Mouse (Mus musculus) fibroblast of lung, adult 2 months (primary cell): ENCODE measurements around the gene Atxn10.
"Not testable (repeated sequence)": the region's sequence is repeated elsewhere in the genome, so short reads cannot be mapped to it uniquely, and the experiment has no call there.

ENCODE experiments used
- DNase-seq: peaks from one replicate; pipeline ENCODE4 v3.0.0-alpha.2; 2011; ENCODE audit warnings: low read depth

The Atxn10 gene

GRCm38 (mm10) chr15:85335671-85336300, at the start of gene Atxn10:
Gene Atxn10, plus strand, starts transcription at chr15:85336245.
- no peak for DNase-seq

DNA sequence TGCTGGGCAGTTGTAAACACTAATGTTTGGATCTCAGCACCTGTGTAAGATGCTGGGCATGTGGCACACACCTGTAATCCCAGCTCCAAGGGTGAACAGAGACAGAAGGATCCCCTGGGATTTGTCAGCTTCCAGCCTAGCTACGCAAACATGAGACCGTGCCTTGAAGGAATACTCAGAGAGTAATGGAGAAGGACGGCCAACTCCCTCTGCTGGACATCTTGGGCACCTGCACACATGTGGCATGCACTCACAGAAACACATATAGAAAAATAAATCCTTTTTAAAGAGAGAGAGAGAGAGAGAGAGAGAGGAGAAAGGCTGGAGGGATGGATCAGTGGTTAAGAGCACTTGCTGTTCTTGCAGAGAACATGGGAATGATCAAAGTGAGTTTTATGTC, 41.4 kb upstream of the Atxn10 start:
- DNase-seq = no peak

GRCm38 (mm10) chr15:85295544-85295943, 40.5 kb upstream of the Atxn10 start:
- DNase-seq = no peak

- no peak for DNase-seq
Observed at GRCm38 (mm10) chr15:85295977-85296376, 40.1 kb upstream of the Atxn10 start.

- DNase-seq = no peak
Observed at GRCm38 (mm10) chr15:85296538-85296937, 39.5 kb upstream of the Atxn10 start.

GRCm38 (mm10) chr15:85298167-85298781, 37.8 kb upstream of the Atxn10 start:
- no peak for DNase-seq

GRCm38 (mm10) chr15:85298946-85299345, 37.1 kb upstream of the Atxn10 start:
- no peak for DNase-seq

DNA sequence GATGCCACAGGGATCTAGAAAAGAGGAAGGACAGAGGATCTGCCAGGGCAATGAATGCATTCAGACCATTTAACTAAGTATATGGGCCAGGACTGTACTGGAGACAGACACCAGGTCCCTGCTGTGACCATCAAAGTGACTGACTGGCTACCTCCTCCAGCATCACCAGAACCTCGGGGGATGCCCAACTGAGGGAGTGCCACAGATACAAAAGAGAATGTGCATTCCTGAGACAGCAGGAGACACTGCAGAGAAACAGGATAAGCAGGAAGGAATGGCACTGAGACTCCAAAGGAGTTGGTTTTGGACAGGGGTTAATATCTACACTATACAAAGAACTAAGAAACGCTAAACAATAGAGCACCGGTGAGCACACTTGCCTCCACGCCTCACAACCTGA, 32.8 kb upstream of the Atxn10 start:
- DNase-seq = no peak

DNA sequence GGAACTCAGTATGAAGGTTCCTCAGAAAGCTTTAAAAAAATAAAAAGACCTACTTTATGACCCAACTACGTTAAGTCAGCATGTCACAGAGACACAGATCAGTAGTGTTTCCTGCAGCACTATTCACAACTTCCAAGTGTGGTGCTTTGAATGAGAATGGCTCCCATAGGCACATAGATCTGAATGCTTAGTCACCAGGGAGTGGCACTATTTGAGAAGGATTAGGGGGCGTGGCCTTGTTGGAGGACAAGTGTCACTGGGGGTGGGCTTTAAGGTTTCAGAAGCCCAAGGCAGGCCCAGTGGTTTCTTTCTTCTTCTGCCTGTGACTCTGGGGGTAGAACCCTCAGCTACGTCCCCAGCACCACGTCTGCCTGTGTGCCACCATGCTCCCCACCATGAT, 32.1 kb upstream of the Atxn10 start:
- DNase-seq = no peak

GRCm38 (mm10) chr15:85307061-85307660, 28.9 kb upstream of the Atxn10 start:
- DNase-seq = no peak

DNA sequence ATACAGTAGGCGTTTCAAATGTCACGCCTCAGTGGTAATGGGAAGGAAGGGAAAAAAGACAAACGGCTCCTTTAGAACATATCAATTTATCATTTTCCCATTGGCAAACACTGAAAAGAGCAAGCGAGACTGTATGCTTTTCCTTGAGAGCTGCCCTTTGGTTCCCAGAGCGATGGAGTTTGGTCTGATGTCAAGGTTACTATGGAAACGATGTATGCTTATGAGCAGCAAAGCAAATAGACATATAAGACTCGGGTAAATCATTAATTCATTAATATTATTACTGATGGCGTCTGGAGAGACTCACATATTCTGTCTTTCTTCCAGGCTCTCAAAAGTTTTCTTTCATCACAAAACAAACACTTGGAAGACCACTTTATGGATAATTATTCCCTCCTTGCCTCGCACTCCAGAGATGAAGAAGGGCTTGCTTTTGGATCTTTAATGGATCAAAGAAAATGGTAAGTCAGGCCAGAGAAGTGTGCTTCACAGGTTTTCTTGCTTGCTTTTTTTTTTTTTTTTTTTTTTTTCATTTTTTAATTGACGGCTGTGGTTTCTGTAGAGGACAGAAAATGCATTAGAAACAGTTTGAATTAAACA, 24.9 kb upstream of the Atxn10 start:
- DNase-seq = no peak

DNA sequence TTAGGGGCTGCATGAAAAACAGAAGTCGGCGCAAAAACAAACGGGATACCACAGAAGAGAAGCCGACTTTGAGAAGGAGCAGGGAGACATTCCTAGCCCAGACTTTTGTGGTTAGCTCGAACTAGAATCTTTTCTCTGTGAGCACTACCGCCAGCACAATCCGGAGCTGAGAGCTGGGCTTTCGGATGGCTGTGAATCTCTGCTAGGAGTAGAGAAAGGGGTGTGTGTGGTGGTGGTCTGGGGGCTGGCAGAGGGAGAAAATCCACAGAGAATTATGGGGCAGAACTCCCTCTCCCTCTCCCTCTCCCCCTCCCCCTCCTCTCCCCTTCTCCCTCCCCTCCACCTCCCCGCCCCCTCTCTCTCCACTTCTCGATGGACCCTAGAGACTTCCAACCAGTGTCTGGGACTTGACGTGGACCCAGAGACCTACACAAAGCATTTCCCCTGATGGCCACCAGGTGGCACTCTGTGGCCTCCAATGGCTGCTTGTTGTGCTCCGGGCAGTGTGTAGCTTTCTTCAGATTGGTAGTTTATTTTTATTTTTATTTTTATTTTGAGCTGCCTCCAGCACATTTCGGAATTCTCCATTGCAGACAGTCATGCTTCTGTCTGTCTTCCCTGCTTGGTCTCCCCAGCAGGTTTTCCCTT, 20.5 kb upstream of the Atxn10 start:
- DNase-seq = peak; percentile 26

DNA sequence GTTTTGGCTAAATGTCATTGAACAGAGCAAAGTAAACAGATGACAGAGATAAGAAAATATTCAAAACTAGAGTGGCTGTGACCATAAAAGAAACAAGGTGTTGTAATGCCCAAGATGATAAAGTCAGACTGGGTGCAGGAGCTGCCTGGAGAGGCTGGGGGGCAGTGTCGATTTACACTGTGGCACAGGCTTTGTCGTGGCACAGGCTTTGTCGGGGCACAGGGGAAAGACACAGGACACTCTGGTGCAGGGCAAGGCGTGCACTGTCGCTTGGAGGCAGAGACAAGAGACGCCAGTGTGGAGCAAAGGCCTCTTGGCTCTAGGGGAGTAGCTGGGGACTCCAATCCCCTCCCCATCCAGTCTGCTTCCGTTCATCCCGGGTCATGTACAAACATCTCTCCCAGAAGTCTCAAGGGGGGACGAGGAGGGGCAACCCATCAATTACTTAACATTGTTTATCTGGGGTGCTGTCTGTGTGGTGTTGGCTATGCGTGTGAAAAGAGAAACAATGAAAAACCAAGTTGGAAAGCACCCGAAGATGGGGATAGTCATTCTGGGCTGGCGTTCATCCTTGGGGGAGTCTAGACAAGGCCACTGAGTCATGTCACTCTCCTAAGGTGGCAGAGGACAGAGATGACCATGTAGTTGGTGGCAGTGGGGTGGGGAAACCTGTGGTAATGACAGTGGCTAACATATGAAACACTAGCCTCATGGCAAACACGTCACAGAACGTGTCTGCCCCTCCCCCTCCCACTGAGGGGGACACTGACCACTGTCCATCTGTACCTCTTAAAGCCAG, 19.5 kb upstream of the Atxn10 start:
- DNase-seq = no peak

GRCm38 (mm10) chr15:85319924-85320668, 15.9 kb upstream of the Atxn10 start:
- peak; percentile 11 for DNase-seq

- no peak for DNase-seq
Observed at GRCm38 (mm10) chr15:85323214-85323613, 12.8 kb upstream of the Atxn10 start.

DNA sequence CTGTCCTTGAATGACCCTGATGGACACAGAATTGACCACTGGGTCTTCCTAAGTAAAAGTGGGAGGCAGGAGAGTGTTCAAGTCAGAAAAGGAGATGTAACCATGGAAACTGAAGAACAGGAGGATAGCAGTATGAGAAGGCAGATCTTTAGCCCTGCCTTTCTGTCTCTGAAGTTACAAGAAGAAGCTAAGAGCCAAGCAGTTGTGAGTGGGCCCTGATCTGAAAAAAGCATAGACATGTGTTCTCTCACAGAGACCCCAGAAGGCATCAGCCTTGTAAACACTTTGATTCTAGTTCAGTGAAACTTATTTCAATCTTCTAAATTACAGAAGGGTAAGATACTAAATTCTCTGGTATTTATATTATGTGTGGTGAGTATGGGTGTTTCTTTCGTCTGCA, 11.6 kb upstream of the Atxn10 start:
- DNase-seq = no peak

- DNase-seq = no peak
Observed at GRCm38 (mm10) chr15:85327808-85328207, 8.2 kb upstream of the Atxn10 start.

DNA sequence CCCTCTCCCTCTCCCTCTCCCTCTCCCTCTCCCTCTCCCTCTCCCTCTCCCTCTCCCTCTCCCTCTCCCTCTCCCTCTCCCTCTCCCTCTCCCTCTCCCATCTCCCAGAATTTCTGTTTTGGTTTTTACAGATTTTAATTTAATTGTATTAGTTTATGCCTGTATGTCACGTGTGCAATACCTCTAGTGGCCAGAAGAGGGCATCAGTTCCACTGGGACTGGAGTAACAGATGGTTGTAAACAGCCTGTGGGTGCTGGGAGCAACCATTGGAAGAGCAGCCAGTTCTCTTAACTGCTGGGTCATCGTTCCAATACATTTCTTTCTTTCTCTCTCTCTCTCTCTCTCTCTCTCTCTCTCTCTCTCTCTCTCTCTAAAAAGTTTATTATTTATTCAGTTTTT, 7.6 kb upstream of the Atxn10 start:
- not testable (repeated sequence) for DNase-seq

DNA sequence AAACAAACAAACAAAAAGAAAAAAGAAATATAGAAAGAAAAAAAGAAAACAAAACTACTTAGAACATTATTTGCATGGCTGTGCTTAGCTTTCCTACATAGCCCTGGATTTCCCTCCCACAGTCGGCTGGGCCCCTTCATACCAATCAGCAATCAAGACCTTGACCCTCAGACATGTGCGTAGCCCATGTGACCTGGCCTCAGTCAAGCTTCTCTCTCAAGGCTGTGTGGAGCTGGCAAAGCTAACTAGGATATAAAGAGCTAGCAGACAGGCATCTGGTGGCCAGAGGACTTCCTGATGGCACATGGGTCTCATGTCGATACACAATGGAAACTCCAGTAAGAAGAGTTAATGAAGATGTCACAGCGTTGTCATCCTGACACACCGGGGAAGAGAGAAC, 6.9 kb upstream of the Atxn10 start:
- DNase-seq = no peak

- no peak for DNase-seq
Observed at GRCm38 (mm10) chr15:85330024-85330423, 6.0 kb upstream of the Atxn10 start.

GRCm38 (mm10) chr15:85333511-85333910, 2.5 kb upstream of the Atxn10 start:
- not testable (repeated sequence) for DNase-seq
